Mouse (Mus musculus): ENCODE measurements at regions not wholly inside any gene's neighbourhood (a gene's known extent, or its start where the extent isn't known, plus 50 kb on each side); places are given as distances from the start of the nearest gene placed in this dataset.

- no peak for ATAC-seq (ENCODE audit: low TSS enrichment)
These were observed 231.0 kb downstream of the Clic5 start for GRCm38 (mm10) chr17:44419405-44419729.

- ATAC-seq (ENCODE audit: low TSS enrichment): no peak
These were observed 232.0 kb downstream of the Clic5 start for GRCm38 (mm10) chr17:44420098-44421070.

- peak; percentile 73 for ATAC-seq (ENCODE audit: low TSS enrichment)
These were observed 233.8 kb downstream of the Clic5 start for GRCm38 (mm10) chr17:44422161-44422560.

GRCm38 (mm10) chr17:44422865-44423264 lies 234.5 kb downstream of the Clic5 start:
- no peak for ATAC-seq (ENCODE audit: low TSS enrichment)

- ATAC-seq (ENCODE audit: low TSS enrichment): no peak
These were observed 235.1 kb downstream of the Clic5 start for GRCm38 (mm10) chr17:44423471-44423985.

- ATAC-seq (ENCODE audit: low TSS enrichment): no peak
These were observed 244.3 kb downstream of the Clic5 start for GRCm38 (mm10) chr17:44432524-44433295.

GRCm38 (mm10) chr17:44433296-44433653 lies 244.9 kb downstream of the Clic5 start:
- ATAC-seq (ENCODE audit: low TSS enrichment): no peak

- ATAC-seq (ENCODE audit: low TSS enrichment): no peak
These were observed 248.2 kb downstream of the Clic5 start for GRCm38 (mm10) chr17:44436536-44437043.

- no peak for ATAC-seq (ENCODE audit: low TSS enrichment)
These were observed 250.1 kb downstream of the Clic5 start for GRCm38 (mm10) chr17:44438526-44438925.

- ATAC-seq (ENCODE audit: low TSS enrichment): no peak
These were observed 255.1 kb downstream of the Clic5 start for GRCm38 (mm10) chr17:44443460-44443859.

GRCm38 (mm10) chr17:44445361-44445760 lies 257.0 kb downstream of the Clic5 start:
- ATAC-seq (ENCODE audit: low TSS enrichment): no peak
